Mouse (Mus musculus) testis, postnatal 10 days (tissue): Measurements from ENCODE around the gene Per2.

Experiments
- DNase-seq: peaks from one replicate; pipeline ENCODE4 v3.0.0; 2021; ENCODE audit warnings: low spot score

Gene Per2

GRCm38 (mm10) chr1:91430761-91431160, 28.4 kb downstream of the Per2 start:
- DNase-seq: no peak

GRCm38 (mm10) chr1:91429212-91429611, 29.9 kb downstream of the Per2 start:
- no peak for DNase-seq

- peak; percentile 95 for DNase-seq
These were observed 30.5 kb downstream of the Per2 start for GRCm38 (mm10) chr1:91428614-91429013.

GRCm38 (mm10) chr1:91426397-91426796, 32.7 kb downstream of the Per2 start:
- no peak for DNase-seq

GRCm38 (mm10) chr1:91420601-91421065, 38.5 kb downstream of the Per2 start:
- no peak for DNase-seq

- DNase-seq: no peak
These were observed 39.1 kb downstream of the Per2 start for GRCm38 (mm10) chr1:91419862-91420600.

- no peak for DNase-seq
These were observed 41.1 kb downstream of the Per2 start for GRCm38 (mm10) chr1:91417991-91418390.

GRCm38 (mm10) chr1:91415311-91415710, 43.8 kb downstream of the Per2 start:
- no peak for DNase-seq

GRCm38 (mm10) chr1:91414903-91415302, 44.2 kb downstream of the Per2 start:
- no peak for DNase-seq

GRCm38 (mm10) chr1:91413898-91414594, 45.1 kb downstream of the Per2 start, which contains the start of gene Hes6:
TSS of gene Hes6 (minus strand) at chr1:91414038.
- DNase-seq: peak; percentile 86

- no peak for DNase-seq
These were observed 45.6 kb downstream of the Per2 start for GRCm38 (mm10) chr1:91413536-91413897.

GRCm38 (mm10) chr1:91413030-91413506, 46.1 kb downstream of the Per2 start:
- DNase-seq: peak; percentile 91

GRCm38 (mm10) chr1:91412286-91413029, 46.7 kb downstream of the Per2 start:
- peak; percentile 68 for DNase-seq

- DNase-seq: peak; percentile 60
These were observed 47.4 kb downstream of the Per2 start for GRCm38 (mm10) chr1:91411631-91412285.

GRCm38 (mm10) chr1:91407819-91408218, 51.3 kb downstream of the Per2 start:
- DNase-seq: no peak

- DNase-seq: no peak
These were observed 53.5 kb downstream of the Per2 start for GRCm38 (mm10) chr1:91405406-91406169.

GRCm38 (mm10) chr1:91404976-91405375, 54.1 kb downstream of the Per2 start:
- no peak for DNase-seq

- peak; percentile 83 for DNase-seq
These were observed 60.7 kb downstream of the Per2 start, which contains the start of gene Ilkap for GRCm38 (mm10) chr1:91398260-91399062. TSS of gene Ilkap (minus strand) at chr1:91398815.

- DNase-seq: no peak
These were observed 61.2 kb downstream of the Per2 start for GRCm38 (mm10) chr1:91397927-91398259.

- no peak for DNase-seq
These were observed 68.8 kb downstream of the Per2 start for GRCm38 (mm10) chr1:91390369-91390768.
